Mouse (Mus musculus) neutrophil, adult 65 days (primary cell): ENCODE data around the gene Irx4. TPM values are rescaled to one million over a fixed set of nuclear protein-coding genes. Genes with fewer than 3 reads are reported as not detected.

Experiments
- total RNA-seq: library from RNA; stranded (reverse); gene quantifications from 2 replicates; pipeline ENCODE4 v1.2.4, GENCODE M21; 2023

Gene Irx4
- not detected in 2 replicates for total RNA-seq

GRCm38 (mm10) chr13:73260354-73261035 is at the start of gene Irx4:
TSS of gene Irx4 (plus strand) at chr13:73260479.

Other genes starting within 250 kb of the Irx4 start
- 15.0 and 16.8 TPM in 2 replicates for gene Mrpl36, start 68.0 kb downstream of the Irx4 start, total RNA-seq
- gene Ndufs6, start 68.1 kb downstream of the Irx4 start, total RNA-seq: 49.8 and 55.3 TPM in 2 replicates
- gene Lpcat1, start 206.7 kb downstream of the Irx4 start, total RNA-seq: 32.8 and 45.0 TPM in 2 replicates